Mouse (Mus musculus) embryonic facial prominence, embryonic 12.5 days (tissue): ENCODE results near the gene Hck. TPM values are rescaled to one million over a fixed set of nuclear protein-coding genes. Genes with fewer than 3 reads are reported as not detected.
A peak's percentile ranks its signal among the peaks of the same experiment; 100 is the strongest.

Source experiments
- ATAC-seq: fragments of 200-750 bp; cut with Nextera tagmentation; 2 replicates; pipeline ENCODE4 v1.8.0; 2017; ENCODE audit not compliant: insufficient number of reproducible peaks, insufficient read depth, low FRiP score, low TSS enrichment
- H3K27ac ChIP-seq: fragments of 300-500 bp; sonication (generic); 2 replicates; pipeline ENCODE4 v1.5.1; 2016; ENCODE audit warnings: mild to moderate bottlenecking
- H3K27me3 ChIP-seq: fragments of 300-500 bp; sonication (generic); 2 replicates; pipeline ENCODE4 v1.6.1; 2016; ENCODE audit warnings: mild to moderate bottlenecking, moderate library complexity
- H3K36me3 ChIP-seq: fragments of 300-500 bp; sonication (generic); 2 replicates; pipeline ENCODE4 v1.6.1; 2016; ENCODE audit warnings: mild to moderate bottlenecking
- H3K4me1 ChIP-seq: fragments of 300-500 bp; sonication (generic); 2 replicates; pipeline ENCODE4 v1.6.1; 2016
- H3K4me2 ChIP-seq: fragments of 300-500 bp; sonication (generic); replicated peaks from 2 replicates; pipeline ENCODE4 v1.6.1; 2016; ENCODE audit warnings: mild to moderate bottlenecking, moderate library complexity
- H3K4me3 ChIP-seq: fragments of 300-500 bp; sonication (generic); 2 replicates; pipeline ENCODE4 v1.5.1; 2016; ENCODE audit warnings: mild to moderate bottlenecking
- H3K9ac ChIP-seq: fragments of 300-500 bp; sonication (generic); 2 replicates; pipeline ENCODE4 v1.6.1; 2016; ENCODE audit warnings: mild to moderate bottlenecking, moderate library complexity
- H3K9me3 ChIP-seq: fragments of 300-500 bp; sonication (generic); 2 replicates; pipeline ENCODE4 v1.6.1; 2016; ENCODE audit warnings: mild to moderate bottlenecking, moderate library complexity
- WGBS: fragments of 180-500 bp; shearing (Covaris S2); methylation state at CpG from one replicate; pipeline ENCODE4 v1.1.7; 2016; 5-methylcytosine and 5-hydroxymethylcytosine counted together
- polyA plus RNA-seq: library from polyadenylated mRNA; unstranded; fragments of >200 nt; fragmentation: Nextera tagmentation; extraction: Ambion mirVana; gene quantifications from 2 replicates; pipeline ENCODE4 v1.2.1, GENCODE M21; 2016

Hck gene
- polyA plus RNA-seq, 1 experiment from 2014 or later: 4.2 TPM

- no peak overlapping the region for H3K9ac ChIP-seq
- H3K4me2 ChIP-seq: peak overlapping the region; percentile 74
- peak overlapping the region; percentile 41 for H3K4me3 ChIP-seq
- H3K9me3 ChIP-seq: no peaks in the 10 kb centered on the region
- ATAC-seq: no peak
- no peak overlapping the region for H3K27ac ChIP-seq
- WGBS: 1% methylated on average over 15 of the region's 15 CpGs
- 0 out of 2 replicates have a peak, but pooled peaks cover 6% of the 10 kb centered on the region for H3K4me1 ChIP-seq
- H3K27me3 ChIP-seq: peaks cover 62% of the 10 kb centered on the region
- no peaks in the 10 kb centered on the region for H3K36me3 ChIP-seq
These were observed 466 bp upstream of the Hck start for GRCm38 (mm10) chr2:153107802-153108201.

GRCm38 (mm10) chr2:153109596-153109995 is 1.3 kb downstream of the Hck start:
- no peak for ATAC-seq
- H3K4me3 ChIP-seq: no peak overlapping the region
- no peak overlapping the region for H3K27ac ChIP-seq
- H3K27me3 ChIP-seq: peaks cover 62% of the 10 kb centered on the region
- H3K36me3 ChIP-seq: no peaks in the 10 kb centered on the region
- WGBS: 72% methylated on average over 7 of the region's 7 CpGs
- no peak overlapping the region for H3K4me2 ChIP-seq
- H3K4me1 ChIP-seq: 0 out of 2 replicates have a peak, but pooled peaks cover 6% of the 10 kb centered on the region
- no peak overlapping the region for H3K9ac ChIP-seq
- no peaks in the 10 kb centered on the region for H3K9me3 ChIP-seq

GRCm38 (mm10) chr2:153111298-153111697 is 3.0 kb downstream of the Hck start:
- Histone ChIP-seq H3K36me3 (no peaks in the 10 kb centered on the region), H3K4me2 (no peak overlapping the region), H3K27ac (no peak overlapping the region), H3K27me3 (peaks cover 53% of the 10 kb centered on the region), H3K4me1 (0 out of 2 replicates have a peak, but pooled peaks cover 6% of the 10 kb centered on the region), H3K9ac (no peak overlapping the region), H3K4me3 (no peak overlapping the region), H3K9me3 (no peaks in the 10 kb centered on the region)
- 83% methylated on average over 7 of the region's 7 CpGs for WGBS
- no peak for ATAC-seq

- WGBS: 70% methylated on average over 4 of the region's 4 CpGs
- H3K9ac ChIP-seq: no peak overlapping the region
- H3K4me2 ChIP-seq: no peak overlapping the region
- no peak overlapping the region for H3K4me3 ChIP-seq
- no peaks in the 10 kb centered on the region for H3K4me1 ChIP-seq
- no peaks in the 10 kb centered on the region for H3K36me3 ChIP-seq
- H3K27ac ChIP-seq: no peak overlapping the region
- no peak for ATAC-seq
- H3K9me3 ChIP-seq: no peaks in the 10 kb centered on the region
- peaks cover 10% of the 10 kb centered on the region for H3K27me3 ChIP-seq
These were observed 7.4 kb downstream of the Hck start for GRCm38 (mm10) chr2:153115679-153116081.

- H3K27ac ChIP-seq: no peak overlapping the region
- no peaks in the 10 kb centered on the region for H3K4me1 ChIP-seq
- no peaks in the 10 kb centered on the region for H3K36me3 ChIP-seq
- H3K4me2 ChIP-seq: no peak overlapping the region
- no peak overlapping the region for H3K4me3 ChIP-seq
- ATAC-seq: no peak
- H3K9me3 ChIP-seq: no peaks in the 10 kb centered on the region
- 84% methylated on average over 7 of the region's 7 CpGs for WGBS
- H3K9ac ChIP-seq: no peak overlapping the region
- H3K27me3 ChIP-seq: no peaks in the 10 kb centered on the region
These were observed 8.8 kb downstream of the Hck start for GRCm38 (mm10) chr2:153117051-153117486.

GRCm38 (mm10) chr2:153119488-153119887 is 11.2 kb downstream of the Hck start:
- Histone ChIP-seq H3K4me2 (no peak overlapping the region), H3K27me3 (no peaks in the 10 kb centered on the region), H3K4me3 (no peak overlapping the region), H3K36me3 (no peaks in the 10 kb centered on the region), H3K9me3 (no peaks in the 10 kb centered on the region), H3K4me1 (no peaks in the 10 kb centered on the region), H3K27ac (no peak overlapping the region), H3K9ac (no peak overlapping the region)
- 84% methylated on average over 6 of the region's 6 CpGs for WGBS
- ATAC-seq: no peak

GRCm38 (mm10) chr2:153120126-153120525 is 11.9 kb downstream of the Hck start:
- no peaks in the 10 kb centered on the region for H3K9me3 ChIP-seq
- 71% methylated on average over 8 of the region's 8 CpGs for WGBS
- H3K4me1 ChIP-seq: no peaks in the 10 kb centered on the region
- H3K36me3 ChIP-seq: no peaks in the 10 kb centered on the region
- no peak overlapping the region for H3K4me3 ChIP-seq
- no peak overlapping the region for H3K9ac ChIP-seq
- no peak for ATAC-seq
- no peaks in the 10 kb centered on the region for H3K27me3 ChIP-seq
- H3K4me2 ChIP-seq: no peak overlapping the region
- no peak overlapping the region for H3K27ac ChIP-seq

- no peak overlapping the region for H3K4me3 ChIP-seq
- H3K27ac ChIP-seq: no peak overlapping the region
- no peak for ATAC-seq
- no peaks in the 10 kb centered on the region for H3K4me1 ChIP-seq
- H3K4me2 ChIP-seq: no peak overlapping the region
- H3K27me3 ChIP-seq: no peaks in the 10 kb centered on the region
- H3K9me3 ChIP-seq: no peaks in the 10 kb centered on the region
- no peaks in the 10 kb centered on the region for H3K36me3 ChIP-seq
- WGBS: 71% methylated on average over 8 of the region's 8 CpGs
- no peak overlapping the region for H3K9ac ChIP-seq
These were observed 13.8 kb downstream of the Hck start for GRCm38 (mm10) chr2:153121821-153122615.

GRCm38 (mm10) chr2:153122701-153123100 is 14.4 kb downstream of the Hck start:
- WGBS: 81% methylated on average over 7 of the region's 7 CpGs
- no peaks in the 10 kb centered on the region for H3K27me3 ChIP-seq
- no peaks in the 10 kb centered on the region for H3K36me3 ChIP-seq
- no peaks in the 10 kb centered on the region for H3K4me1 ChIP-seq
- no peak overlapping the region for H3K4me2 ChIP-seq
- no peak for ATAC-seq
- H3K27ac ChIP-seq: no peak overlapping the region
- no peak overlapping the region for H3K9ac ChIP-seq
- H3K9me3 ChIP-seq: no peaks in the 10 kb centered on the region
- H3K4me3 ChIP-seq: no peak overlapping the region

GRCm38 (mm10) chr2:153125875-153126274 is 17.6 kb downstream of the Hck start:
- Histone ChIP-seq H3K4me1 (no peaks in the 10 kb centered on the region), H3K4me2 (no peak overlapping the region), H3K9me3 (no peaks in the 10 kb centered on the region), H3K27me3 (no peaks in the 10 kb centered on the region), H3K4me3 (no peak overlapping the region), H3K36me3 (no peaks in the 10 kb centered on the region), H3K9ac (no peak overlapping the region), H3K27ac (no peak overlapping the region)
- 62% methylated on average over 5 of the region's 5 CpGs for whole genome bisulfite sequencing
- ATAC-seq: no peak

- no peaks in the 10 kb centered on the region for H3K4me1 ChIP-seq
- no peak overlapping the region for H3K27ac ChIP-seq
- 7% methylated on average over 6 of the region's 6 CpGs for WGBS
These were observed 22.8 kb downstream of the Hck start for GRCm38 (mm10) chr2:153131019-153131418.

GRCm38 (mm10) chr2:153134237-153134636 is 26.0 kb downstream of the Hck start:
- no peaks in the 10 kb centered on the region for H3K4me1 ChIP-seq
- 27% methylated on average over 5 of the region's 5 CpGs for WGBS

More at GRCm38 (mm10) chr2:153131019-153131418, 22.8 kb downstream of the Hck start:
- Histone ChIP-seq H3K9ac (no peak overlapping the region), H3K4me3 (no peak overlapping the region), H3K36me3 (no peaks in the 10 kb centered on the region), H3K9me3 (no peaks in the 10 kb centered on the region), H3K27me3 (no peaks in the 10 kb centered on the region), H3K4me2 (no peak overlapping the region)
- ATAC-seq: no peak

More at GRCm38 (mm10) chr2:153134237-153134636, 26.0 kb downstream of the Hck start:
- ATAC-seq: peak; percentile 28; the same call in 1 of the 2 replicates
- Histone ChIP-seq H3K4me3 (no peak overlapping the region), H3K9me3 (no peaks in the 10 kb centered on the region), H3K27ac (no peak overlapping the region), H3K9ac (no peak overlapping the region), H3K27me3 (no peaks in the 10 kb centered on the region), H3K4me2 (no peak overlapping the region), H3K36me3 (no peaks in the 10 kb centered on the region)
